Mouse (Mus musculus) kidney, postnatal 0 days (tissue): ENCODE data around the gene Fnbp1. TPM values are rescaled to one million over a fixed set of nuclear protein-coding genes. Genes with fewer than 3 reads are reported as not detected.

Experiments
- ATAC-seq: fragments of 200-750 bp; cut with Nextera tagmentation; replicated peaks from 2 replicates; pipeline ENCODE4 v1.8.0; 2017; ENCODE audit warnings: low read depth, moderate number of reproducible peaks, moderate TSS enrichment, moderate library complexity; ENCODE audit not compliant: low FRiP score
- DNase-seq: peaks from one replicate; pipeline ENCODE4 v3.0.0-alpha.2; 2016; ENCODE audit warnings: low spot score
- H3K27ac ChIP-seq: fragments of 300-500 bp; sonication (generic); 2 replicates; pipeline ENCODE4 v1.5.1; 2014; ENCODE audit warnings: mild to moderate bottlenecking
- H3K27me3 ChIP-seq: fragments of 300-500 bp; sonication (generic); 2 replicates; pipeline ENCODE4 v1.6.1; 2014; ENCODE audit warnings: low read length, mixed read lengths; ENCODE audit not compliant: insufficient read depth
- H3K36me3 ChIP-seq: fragments of 300-500 bp; sonication (generic); 2 replicates; pipeline ENCODE4 v1.6.1; 2014; ENCODE audit warnings: low read length, mixed read lengths; ENCODE audit not compliant: insufficient read depth
- H3K4me1 ChIP-seq: fragments of 300-500 bp; sonication (generic); replicated peaks from 2 replicates; pipeline ENCODE4 v1.6.1; 2014; ENCODE audit warnings: antibody characterized with exemption, low read length, mixed read lengths; ENCODE audit not compliant: insufficient read depth
- H3K4me2 ChIP-seq: fragments of 300-500 bp; sonication (generic); 2 replicates; pipeline ENCODE4 v1.6.1; 2014; ENCODE audit warnings: mild to moderate bottlenecking, low read length, moderate library complexity, mixed read lengths
- H3K4me3 ChIP-seq: fragments of 300-500 bp; sonication (generic); replicated peaks from 2 replicates; pipeline ENCODE4 v1.5.1; 2014; ENCODE audit warnings: low read depth, low read length
- H3K9ac ChIP-seq: fragments of 300-500 bp; sonication (generic); 2 replicates; pipeline ENCODE4 v1.6.1; 2014; ENCODE audit warnings: low read depth, low read length
- H3K9me3 ChIP-seq: fragments of 300-500 bp; sonication (generic); replicated peaks from 2 replicates; pipeline ENCODE4 v1.6.1; 2016; ENCODE audit warnings: low read length, inconsistent platforms, mixed read lengths
- CTCF ChIP-seq: IDR thresholded peaks from 2 replicates; pipeline ENCODE4 v1.5.1; 2016; ENCODE audit warnings: antibody characterized with exemption, low read depth, mild to moderate bottlenecking, moderate library complexity
- WGBS: fragments of 180-500 bp; shearing (Covaris S2); extraction: QIAGEN DNeasy Blood & Tissue Kit; methylation state at CpG from one replicate; pipeline ENCODE4 v1.1.7; 2014; 5-methylcytosine and 5-hydroxymethylcytosine counted together
- polyA plus RNA-seq: library from polyadenylated mRNA; unstranded; fragments of >200 nt; fragmentation: Nextera tagmentation; extraction: Ambion mirVana; gene quantifications from 2 replicates; pipeline ENCODE4 v1.2.1, GENCODE M21; 2015

The Fnbp1 gene
- polyA plus RNA-seq, 1 experiment from 2014 or later, result 12.3 TPM

GRCm38 (mm10) chr2:31053851-31054340, 87.9 kb downstream of the Fnbp1 start:
- Histone ChIP-seq H3K27me3 (no peaks in the 10 kb centered on the region), H3K4me3 (no peak overlapping the region), H3K9ac (no peak overlapping the region), H3K36me3 (peaks cover 38% of the 10 kb centered on the region), H3K9me3 (no peaks in the 10 kb centered on the region), H3K27ac (no peak overlapping the region), H3K4me2 (no peak overlapping the region), H3K4me1 (no peaks in the 10 kb centered on the region)
- TF ChIP-seq CTCF, result no peak
- ATAC-seq, result no peak
- WGBS, result 73% methylated on average over 11 of the region's 11 CpGs
- peak; percentile 47 for DNase-seq

GRCm38 (mm10) chr2:31053426-31053825, 88.4 kb downstream of the Fnbp1 start:
- TF ChIP-seq CTCF, result no peak
- no peak for DNase-seq
- no peak for ATAC-seq
- Histone ChIP-seq H3K4me2 (no peak overlapping the region), H3K4me1 (no peaks in the 10 kb centered on the region), H3K27me3 (no peaks in the 10 kb centered on the region), H3K27ac (peak overlapping the region; percentile 2; the same call in 1 of the 2 replicates), H3K4me3 (no peak overlapping the region), H3K36me3 (peaks cover 38% of the 10 kb centered on the region), H3K9ac (no peak overlapping the region), H3K9me3 (no peaks in the 10 kb centered on the region)
- WGBS, result 88% methylated on average over 13 of the region's 13 CpGs

- H3K27me3 ChIP-seq, result no peaks in the 10 kb centered on the region
- DNase-seq (no peak), ATAC-seq (no peak)
- no peak for TF ChIP-seq CTCF
- H3K4me2 ChIP-seq, result no peak overlapping the region
- peaks cover 45% of the 10 kb centered on the region for H3K36me3 ChIP-seq
- no peak overlapping the region for H3K9ac ChIP-seq
- no peaks in the 10 kb centered on the region for H3K9me3 ChIP-seq
- H3K27ac ChIP-seq, result no peak overlapping the region
- no peaks in the 10 kb centered on the region for H3K4me1 ChIP-seq
- H3K4me3 ChIP-seq, result no peak overlapping the region
- WGBS, result 89% methylated on average over 10 of the region's 10 CpGs
Observed at GRCm38 (mm10) chr2:31052441-31052840, 89.4 kb downstream of the Fnbp1 start.

GRCm38 (mm10) chr2:31048037-31048436, 93.8 kb downstream of the Fnbp1 start:
- H3K9ac ChIP-seq, result no peak overlapping the region
- ATAC-seq, result no peak
- 92% methylated on average over 6 of the region's 6 CpGs for WGBS

GRCm38 (mm10) chr2:31043856-31044255, 98.0 kb downstream of the Fnbp1 start:
- ATAC-seq (peak; percentile 71), DNase-seq (no peak)
- Histone ChIP-seq H3K9ac (no peak overlapping the region), H3K36me3 (peaks cover 13% of the 10 kb centered on the region; the same call in 1 of the 2 replicates), H3K4me3 (no peak overlapping the region), H3K4me2 (no peak overlapping the region), H3K9me3 (no peaks in the 10 kb centered on the region), H3K27ac (no peak overlapping the region), H3K4me1 (no peaks in the 10 kb centered on the region), H3K27me3 (no peaks in the 10 kb centered on the region)
- TF ChIP-seq CTCF, result no peak
- WGBS, result 91% methylated on average over 1 of the region's 1 CpGs

More at GRCm38 (mm10) chr2:31048037-31048436, 93.8 kb downstream of the Fnbp1 start:
- Histone ChIP-seq H3K4me2 (no peak overlapping the region), H3K27me3 (no peaks in the 10 kb centered on the region), H3K36me3 (peaks cover 27% of the 10 kb centered on the region), H3K27ac (no peak overlapping the region), H3K9me3 (no peaks in the 10 kb centered on the region), H3K4me1 (no peaks in the 10 kb centered on the region), H3K4me3 (no peak overlapping the region)
- DNase-seq, result no peak
- no peak for TF ChIP-seq CTCF

GRCm38 (mm10) chr2:31042881-31043280, 98.9 kb downstream of the Fnbp1 start:
- no peak overlapping the region for H3K4me3 ChIP-seq
- ATAC-seq, result no peak
- H3K4me2 ChIP-seq, result no peak overlapping the region
- H3K36me3 ChIP-seq, result peaks cover 14% of the 10 kb centered on the region; the same call in 1 of the 2 replicates
- H3K4me1 ChIP-seq, result no peaks in the 10 kb centered on the region
- no peak overlapping the region for H3K9ac ChIP-seq
- DNase-seq, result no peak
- H3K27ac ChIP-seq, result no peak overlapping the region
- no peaks in the 10 kb centered on the region for H3K9me3 ChIP-seq
- 88% methylated on average over 6 of the region's 6 CpGs for WGBS
- H3K27me3 ChIP-seq, result no peaks in the 10 kb centered on the region
- no peak for TF ChIP-seq CTCF

GRCm38 (mm10) chr2:31041386-31041785, 100.4 kb downstream of the Fnbp1 start:
- WGBS, result 83% methylated on average over 6 of the region's 6 CpGs
- Histone ChIP-seq H3K27me3 (no peaks in the 10 kb centered on the region), H3K36me3 (0 out of 2 replicates have a peak, but pooled peaks cover 15% of the 10 kb centered on the region), H3K4me2 (no peak overlapping the region), H3K4me3 (no peak overlapping the region), H3K4me1 (no peaks in the 10 kb centered on the region), H3K9ac (no peak overlapping the region), H3K9me3 (no peaks in the 10 kb centered on the region), H3K27ac (no peak overlapping the region)
- ATAC-seq (no peak), DNase-seq (no peak)
- TF ChIP-seq CTCF, result no peak
